Mouse (Mus musculus) 3T3-L1 (cell line): ENCODE results near the gene Fnbp1.
A peak's percentile ranks its signal among the peaks of the same experiment; 100 is the strongest.

Experiments
- DNase-seq: peaks from one replicate; pipeline ENCODE4 v3.0.0-alpha.2; 2015; ENCODE audit warnings: low read depth, low spot score

The Fnbp1 gene

GRCm38 (mm10) chr2:31096119-31096518 is 45.7 kb downstream of the Fnbp1 start:
- no peak for DNase-seq

- peak; percentile 50 for DNase-seq
Observed at GRCm38 (mm10) chr2:31094565-31094964, 47.2 kb downstream of the Fnbp1 start.

DNA sequence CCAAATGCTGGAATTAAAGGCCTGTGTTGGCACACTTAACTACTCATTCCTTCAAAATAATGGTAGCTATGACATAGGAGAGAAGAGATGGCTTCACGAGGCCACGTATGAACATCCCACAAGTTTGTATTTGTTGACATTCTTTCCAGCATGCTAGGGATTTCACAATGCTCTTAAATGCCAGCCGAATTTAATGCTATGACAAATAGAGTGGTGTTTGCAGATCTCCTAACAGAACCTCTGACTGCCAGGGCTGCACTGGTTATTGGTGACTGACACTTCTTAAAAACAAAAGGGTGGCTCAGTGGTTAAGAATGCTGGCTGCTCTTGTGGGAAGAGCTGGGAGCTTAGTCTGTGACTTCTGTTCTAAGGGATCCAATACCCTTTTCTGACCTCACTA is 48.9 kb downstream of the Fnbp1 start:
- DNase-seq, result no peak

GRCm38 (mm10) chr2:31091182-31091581 is 50.6 kb downstream of the Fnbp1 start:
- DNase-seq, result no peak

- no peak for DNase-seq
Observed at GRCm38 (mm10) chr2:31089607-31090006, 52.2 kb downstream of the Fnbp1 start.

DNA sequence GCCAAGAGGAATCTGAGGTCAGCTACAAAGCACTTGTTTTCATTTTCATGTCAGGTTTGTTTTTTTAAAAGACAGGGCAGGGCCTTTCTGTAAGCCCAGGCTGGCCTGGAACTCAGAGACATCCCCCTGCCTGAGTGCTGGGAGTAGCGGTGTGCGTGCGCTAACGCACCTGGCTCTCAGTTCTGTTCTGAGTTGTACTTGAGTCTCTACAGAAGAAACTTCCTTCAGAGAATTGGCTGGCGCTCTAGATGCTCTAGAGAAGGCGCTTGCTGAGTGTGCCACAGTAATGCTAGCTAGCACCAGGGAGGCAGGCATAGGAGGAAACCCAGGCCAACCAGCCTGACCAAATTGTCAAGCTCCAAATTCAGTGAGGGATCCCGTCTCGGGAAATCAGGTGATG is 52.9 kb downstream of the Fnbp1 start:
- DNase-seq, result no peak

DNA sequence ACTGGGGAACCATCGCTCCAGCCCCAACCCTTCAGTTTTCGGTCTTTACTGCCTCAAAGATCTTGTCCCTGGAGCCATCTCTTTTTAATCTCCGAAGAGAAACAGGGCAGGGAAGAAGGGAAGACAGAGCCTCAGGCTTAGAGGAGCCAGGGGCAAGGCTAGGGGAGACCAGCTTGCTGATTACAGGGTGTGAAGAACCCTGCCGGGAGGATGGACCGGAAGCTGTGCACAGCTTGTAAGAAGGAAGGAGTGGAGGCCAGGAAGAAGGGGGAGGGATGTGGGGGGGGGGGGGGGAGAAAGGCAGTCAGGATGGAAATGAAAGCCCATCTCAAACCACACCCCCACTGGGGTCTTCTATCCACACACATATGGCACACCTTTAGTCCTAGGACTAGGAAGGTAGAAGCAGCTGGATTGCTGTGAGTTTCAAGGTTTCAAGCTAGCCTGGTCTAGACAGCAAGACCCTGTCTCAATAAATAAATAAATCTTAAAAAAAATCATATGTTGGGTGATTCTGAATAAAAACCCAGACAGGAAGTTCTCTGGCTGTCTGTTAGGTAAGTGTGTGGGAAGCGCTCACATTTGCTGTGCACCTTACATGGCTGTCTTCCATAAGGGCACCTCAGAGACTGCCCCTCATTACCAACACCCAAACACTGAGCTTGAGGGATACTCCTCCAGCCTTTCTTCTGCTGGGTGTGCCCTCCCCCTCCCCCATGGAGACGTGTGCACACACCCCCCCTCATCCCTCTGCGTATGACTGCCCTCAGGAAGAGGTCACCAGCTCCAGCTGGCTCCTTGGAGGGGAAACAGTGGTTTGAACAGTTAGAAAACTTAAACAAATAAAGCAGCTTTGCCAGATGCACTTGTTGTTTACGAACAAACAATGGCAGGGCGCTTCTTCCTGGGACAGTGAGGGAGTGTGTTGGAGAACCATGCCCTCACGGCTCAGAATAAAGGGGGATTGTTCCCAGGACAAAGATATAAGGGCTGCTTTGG is 53.8 kb downstream of the Fnbp1 start:
- no peak for DNase-seq

- no peak for DNase-seq
Observed at GRCm38 (mm10) chr2:31087085-31087484, 54.7 kb downstream of the Fnbp1 start.

DNA sequence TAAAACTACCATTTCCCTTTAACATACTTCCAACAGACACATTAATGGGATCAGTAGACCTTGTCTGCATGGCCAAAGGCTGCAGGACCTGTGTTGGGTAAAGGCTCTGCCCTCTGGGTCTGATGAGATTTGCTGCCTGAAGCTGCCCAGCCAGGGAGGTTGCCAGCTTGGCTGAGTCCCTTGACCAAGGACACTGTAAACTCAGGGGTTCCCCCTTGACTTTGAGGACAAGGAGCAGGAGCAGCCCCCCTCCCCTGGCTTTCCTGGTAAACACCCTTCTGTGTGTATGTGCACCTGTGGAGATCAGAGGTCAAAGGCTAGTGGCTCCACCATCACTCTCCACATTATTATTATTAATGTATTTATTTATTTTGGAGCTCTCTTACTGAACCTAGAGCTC is 55.3 kb downstream of the Fnbp1 start:
- DNase-seq, result no peak

DNA sequence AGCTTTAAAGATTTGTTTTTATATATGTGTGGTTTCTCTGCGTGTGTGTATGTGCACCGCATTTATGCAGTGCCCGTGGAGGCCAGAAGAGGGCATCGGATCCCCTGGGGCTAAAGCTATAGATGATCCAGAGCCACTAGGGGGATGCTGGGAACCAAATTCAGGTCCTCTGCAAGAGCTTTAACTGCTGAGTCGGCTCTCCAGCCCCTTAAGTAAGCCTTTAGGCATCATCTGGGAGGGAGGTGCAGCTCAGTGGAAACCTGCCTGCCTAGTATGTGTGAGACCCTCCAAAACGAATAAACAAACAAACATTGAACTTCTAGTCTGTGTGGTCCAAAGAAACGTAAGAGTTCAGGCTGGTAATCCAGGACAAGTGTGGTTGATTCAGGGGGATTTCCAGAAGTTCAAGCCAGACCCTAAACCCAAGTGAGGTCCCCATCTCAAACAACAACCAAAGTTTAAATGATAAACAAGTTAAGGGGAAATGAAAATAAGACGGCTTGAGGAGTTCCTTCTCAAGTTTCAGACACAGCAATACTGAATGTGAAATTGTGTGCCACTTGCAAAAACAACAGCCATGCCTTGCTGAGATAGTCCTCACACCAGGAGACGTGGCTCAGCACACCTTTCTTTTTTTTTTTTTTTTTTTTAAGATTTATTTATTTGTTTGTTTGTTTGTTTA is 57.5 kb downstream of the Fnbp1 start:
- no peak for DNase-seq

- no peak for DNase-seq
Observed at GRCm38 (mm10) chr2:31083372-31083771, 58.4 kb downstream of the Fnbp1 start.

DNA sequence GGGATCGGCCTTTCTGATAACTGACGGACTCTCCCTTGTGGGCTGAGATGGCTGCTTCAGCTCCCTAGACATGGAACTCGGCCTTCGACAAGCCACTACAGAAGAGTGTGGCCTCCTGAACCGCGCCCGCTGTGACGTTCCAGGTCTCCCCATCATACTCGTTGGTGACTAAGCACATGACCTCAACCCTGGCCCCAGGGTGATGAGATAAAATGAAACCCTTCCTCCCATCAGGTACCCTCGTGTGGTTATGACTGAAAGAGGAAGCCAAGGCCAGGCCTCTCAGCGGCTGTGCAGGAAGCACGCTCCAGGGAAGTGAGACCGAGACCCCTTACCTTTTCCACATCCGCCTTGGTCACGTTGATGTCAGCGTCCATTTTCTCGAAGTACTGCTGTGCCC is 59.2 kb downstream of the Fnbp1 start:
- DNase-seq, result no peak

DNA sequence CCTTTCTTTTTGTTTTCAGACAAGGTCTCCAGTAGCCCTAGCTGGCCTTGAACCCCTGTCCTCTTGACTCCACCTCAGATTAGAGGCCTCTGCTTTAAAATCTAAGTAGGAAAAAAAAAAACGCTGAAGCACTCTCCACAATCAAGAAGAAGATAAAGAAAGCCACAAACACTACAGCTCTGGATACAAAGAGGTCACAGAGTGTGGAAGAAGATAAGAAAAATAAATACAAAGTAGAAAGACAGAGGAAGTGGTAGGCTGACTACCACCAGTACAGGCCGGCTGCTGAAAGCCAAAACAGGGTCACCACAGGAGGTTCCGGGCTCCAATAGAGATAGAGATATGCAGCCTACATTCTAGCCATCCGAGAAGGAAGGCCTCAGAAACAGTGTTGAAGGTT is 60.5 kb downstream of the Fnbp1 start:
- DNase-seq, result no peak

- no peak for DNase-seq
Observed at GRCm38 (mm10) chr2:31079117-31079516, 62.7 kb downstream of the Fnbp1 start.

DNA sequence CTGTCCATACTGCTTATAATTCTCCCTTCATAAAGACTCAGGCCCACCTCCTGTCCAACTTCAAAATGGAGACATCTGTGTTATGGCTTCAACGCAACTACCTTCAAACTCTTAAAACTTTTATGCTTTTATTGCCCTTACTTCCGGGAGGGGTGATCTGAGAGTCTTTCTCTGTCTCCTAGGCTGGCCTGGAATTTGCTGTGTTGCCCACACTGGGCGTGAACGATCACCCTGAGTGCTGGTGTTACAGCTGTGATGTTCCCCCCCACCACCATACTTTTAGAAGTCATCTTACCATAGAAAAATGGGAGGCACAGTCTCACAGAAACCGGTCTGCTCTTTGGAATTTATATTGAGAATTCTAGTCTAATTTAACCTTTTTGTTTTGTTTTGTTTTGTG is 64.2 kb downstream of the Fnbp1 start:
- DNase-seq, result no peak

GRCm38 (mm10) chr2:31076351-31077140 is 65.3 kb downstream of the Fnbp1 start:
- DNase-seq, result peak; percentile 92

DNA sequence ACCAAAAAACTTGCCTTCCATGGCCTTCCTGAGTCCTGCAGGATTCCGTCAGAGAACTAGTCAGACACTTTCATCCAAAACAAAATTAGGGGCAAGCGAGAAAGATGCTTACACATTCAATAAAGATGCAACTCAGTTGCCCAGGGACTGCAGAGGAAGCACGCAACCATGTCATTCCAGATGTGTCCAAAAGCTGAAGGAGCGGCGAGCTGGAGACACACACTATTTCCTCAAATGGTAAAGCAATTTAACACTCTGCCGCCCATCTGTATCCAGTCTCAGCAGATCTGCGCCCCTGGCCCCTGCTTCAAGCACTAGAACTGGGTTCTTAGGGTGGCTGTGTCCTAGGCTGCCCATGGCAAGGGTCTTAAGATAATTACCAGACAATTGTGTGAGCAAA is 66.0 kb downstream of the Fnbp1 start:
- no peak for DNase-seq

GRCm38 (mm10) chr2:31075168-31075567 is 66.6 kb downstream of the Fnbp1 start:
- no peak for DNase-seq

DNA sequence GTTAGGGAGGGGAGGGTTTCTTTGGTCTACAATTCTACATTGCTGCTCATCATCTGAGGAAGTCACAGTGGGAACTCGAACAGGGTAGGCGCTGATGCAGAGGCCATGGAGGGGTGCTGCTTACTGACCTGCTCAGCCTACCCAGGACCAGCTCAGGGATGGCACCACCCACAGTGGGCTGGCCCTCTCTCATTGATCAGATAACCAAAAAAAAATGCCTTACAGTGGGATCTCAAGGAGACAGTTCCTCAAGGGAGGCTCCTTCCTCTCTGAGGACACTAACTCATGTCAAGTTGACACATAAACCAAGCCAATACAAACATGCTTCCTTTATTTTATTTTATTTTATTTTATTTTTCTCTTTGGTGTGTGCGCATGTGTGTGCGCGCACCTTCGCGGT is 72.3 kb downstream of the Fnbp1 start:
- no peak for DNase-seq

- DNase-seq, result no peak
Observed at GRCm38 (mm10) chr2:31069114-31069445, 72.7 kb downstream of the Fnbp1 start.

DNA sequence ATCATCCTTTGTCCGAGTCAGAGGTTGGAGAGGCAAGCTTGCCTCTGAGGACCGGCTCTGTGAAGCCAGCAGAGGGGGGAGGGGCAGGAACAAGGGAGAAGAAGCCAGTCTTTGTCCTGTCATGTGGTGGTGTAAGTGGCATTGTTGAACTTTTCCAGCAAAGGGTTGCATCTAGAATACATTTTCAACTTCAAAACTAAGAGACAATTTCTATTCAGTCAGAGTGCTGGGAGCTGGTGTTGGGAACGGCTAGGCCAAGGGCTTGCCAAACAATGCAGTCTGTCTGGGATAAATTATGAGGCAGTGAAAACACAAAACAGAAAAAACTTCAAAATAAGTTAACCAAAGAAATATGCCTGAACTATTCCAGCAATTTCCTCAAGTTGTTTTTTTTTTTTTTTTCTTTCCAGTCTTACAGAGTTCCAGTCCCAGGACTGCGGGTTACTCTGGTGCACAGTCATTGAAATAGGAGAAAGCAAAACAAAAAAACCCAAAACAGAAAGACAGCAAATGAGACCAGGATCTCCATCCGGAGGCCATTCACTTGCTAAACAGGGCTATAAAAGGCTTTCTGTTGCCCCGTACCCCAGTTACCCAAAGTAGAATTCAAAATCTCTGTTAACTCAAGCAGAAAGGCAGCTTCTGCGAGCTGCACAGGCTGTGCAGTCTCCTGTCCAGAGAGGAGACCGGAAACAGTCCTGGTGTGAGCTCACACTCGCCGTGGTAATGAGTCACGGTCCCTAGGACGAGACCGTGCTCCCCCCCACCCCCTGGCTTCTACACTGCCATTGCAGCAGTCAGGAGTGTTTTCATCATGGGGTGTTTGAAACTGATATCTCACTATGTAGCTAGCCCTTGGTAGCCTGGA is 73.3 kb downstream of the Fnbp1 start:
- peak; percentile 93 for DNase-seq
